Mouse (Mus musculus) mature B cell (primary cell): Measurements from ENCODE around the gene Chst5.

ENCODE experiments used
- in situ Hi-C: fragments of 300-500 bp; cut with MboI; formaldehyde crosslinking; loops from 2 replicates; pipeline ENCODE4 v1.14.3; 2019

Chst5 gene

DNA sequence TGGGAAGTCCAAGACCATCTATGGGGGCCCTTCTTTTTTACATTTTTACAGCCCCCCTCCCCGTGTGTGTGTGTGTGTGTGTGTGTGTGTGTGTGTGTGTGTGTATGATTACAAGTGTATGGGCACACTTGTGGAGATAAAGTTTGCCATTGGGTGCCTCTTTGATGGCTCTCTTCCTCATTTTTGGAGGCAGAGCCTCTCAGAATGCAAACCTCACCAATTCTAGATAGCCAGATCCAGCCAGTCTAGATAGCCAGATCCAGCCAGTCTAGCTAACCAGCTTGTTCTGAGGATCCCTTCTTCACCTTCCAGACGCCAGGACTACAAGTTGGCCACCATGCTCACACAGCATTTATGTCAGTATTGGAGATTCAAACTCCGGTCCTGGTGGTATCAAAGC is 39.0 kb downstream of the Chst5 start:
- in situ Hi-C loops: loop anchor here (25.0 kb wide), 1 partner anchor 1766 kb away; the partner anchor contains the start of genes Mon1b and Syce1l

DNA sequence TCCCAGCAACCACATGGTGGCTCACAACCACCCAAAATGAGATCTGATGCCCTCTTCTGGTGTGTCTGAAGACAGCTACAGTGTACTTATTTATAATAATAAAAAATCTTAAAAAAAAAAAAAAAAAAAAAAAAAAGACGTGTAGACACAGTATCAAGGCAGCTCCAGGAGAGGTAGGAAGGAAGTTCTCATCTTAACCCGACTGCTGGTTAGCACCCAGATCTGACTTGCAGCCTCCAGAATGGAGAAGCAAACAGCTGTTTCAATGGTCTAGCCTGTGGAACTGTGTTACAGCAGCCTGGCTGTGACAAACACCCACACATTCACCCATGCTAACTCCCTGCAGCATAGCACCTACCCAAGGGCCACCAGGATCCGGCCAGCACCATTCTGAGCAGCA is 39.9 kb downstream of the Chst5 start:
- in situ Hi-C loops: loop anchor here (25.0 kb wide), 1 partner anchor 1767 kb away; the partner anchor contains the start of genes Mon1b and Syce1l

DNA sequence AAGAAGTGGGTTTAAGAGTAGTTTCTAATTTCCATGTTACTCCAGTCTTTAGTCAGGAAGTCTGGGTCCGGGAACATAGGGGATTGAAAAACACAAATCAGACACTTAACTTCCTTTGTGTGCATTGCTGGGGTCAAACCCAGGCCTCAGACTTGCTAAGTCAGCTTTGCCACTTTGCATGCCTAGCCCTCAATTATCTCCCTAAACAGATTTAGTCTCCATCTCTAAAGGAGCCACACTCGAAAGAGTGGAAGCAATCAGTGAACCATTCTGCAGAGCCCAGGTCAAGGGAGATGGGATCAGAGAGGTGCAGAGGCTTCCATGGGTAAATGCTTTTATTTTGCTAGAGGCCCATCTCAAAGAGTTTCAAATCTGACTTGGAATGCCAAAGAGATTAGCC is 41.6 kb downstream of the Chst5 start:
- in situ Hi-C loops: loop anchor here (25.0 kb wide), 1 partner anchor 1769 kb away; the partner anchor contains the start of genes Mon1b and Syce1l

DNA sequence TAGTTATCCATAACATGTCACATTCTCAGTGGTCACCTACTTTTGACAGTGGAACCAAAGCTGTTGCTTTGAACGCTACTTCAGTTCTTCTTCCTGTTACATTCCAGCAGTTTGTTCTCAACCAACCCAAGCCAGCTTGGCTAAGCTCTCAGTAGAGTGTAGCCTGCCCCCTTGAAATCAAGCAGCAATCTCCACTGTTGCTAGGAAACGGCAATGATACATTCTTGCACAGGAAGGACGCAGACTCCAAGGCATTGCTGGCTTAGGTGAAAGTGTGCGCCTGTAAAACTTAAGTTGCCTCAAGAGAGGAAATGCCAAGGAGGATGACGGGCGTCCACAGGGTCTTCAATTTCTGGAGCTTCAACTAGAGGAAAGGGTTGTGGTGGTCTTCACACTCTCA is 44.4 kb downstream of the Chst5 start:
- in situ Hi-C loops: loop anchor here (25.0 kb wide), 1 partner anchor 1771 kb away; the partner anchor contains the start of genes Mon1b and Syce1l

DNA sequence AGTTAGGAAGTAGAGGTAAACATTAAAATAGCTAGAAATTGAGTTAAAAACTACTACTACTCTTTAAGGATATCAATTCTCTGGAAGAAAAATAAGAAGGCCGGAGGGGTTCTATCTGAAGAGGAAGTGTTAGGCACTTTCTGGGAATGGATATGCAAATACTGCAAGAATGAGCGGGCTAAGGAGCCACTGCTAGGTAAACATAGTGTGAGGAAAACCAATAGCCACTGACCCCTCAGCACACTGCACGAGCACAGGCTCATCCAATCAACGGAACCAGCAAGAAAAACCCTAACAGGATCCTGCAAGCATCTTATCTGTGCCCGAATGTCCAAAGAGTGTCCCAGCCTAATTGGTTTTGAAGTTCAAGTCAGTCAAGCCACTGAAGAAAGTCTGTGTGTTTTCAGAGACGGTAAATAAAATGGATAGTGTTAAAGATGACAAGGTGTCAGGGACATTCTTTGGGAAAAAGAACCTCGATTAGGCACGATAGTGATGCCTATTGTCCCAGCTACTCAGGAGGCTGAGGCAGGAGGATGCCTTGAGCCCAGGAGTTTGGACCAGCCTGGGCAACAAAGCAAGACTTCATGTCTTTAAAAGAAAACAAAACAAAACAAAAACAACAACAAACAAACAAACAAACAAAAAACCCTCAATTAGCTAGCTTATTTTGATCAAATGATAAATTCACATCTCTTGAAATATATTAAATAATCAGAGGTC is 45.0 kb downstream of the Chst5 start:
- in situ Hi-C loops: loop anchor here (25.0 kb wide), 1 partner anchor 1772 kb away; the partner anchor contains the start of genes Mon1b and Syce1l

DNA sequence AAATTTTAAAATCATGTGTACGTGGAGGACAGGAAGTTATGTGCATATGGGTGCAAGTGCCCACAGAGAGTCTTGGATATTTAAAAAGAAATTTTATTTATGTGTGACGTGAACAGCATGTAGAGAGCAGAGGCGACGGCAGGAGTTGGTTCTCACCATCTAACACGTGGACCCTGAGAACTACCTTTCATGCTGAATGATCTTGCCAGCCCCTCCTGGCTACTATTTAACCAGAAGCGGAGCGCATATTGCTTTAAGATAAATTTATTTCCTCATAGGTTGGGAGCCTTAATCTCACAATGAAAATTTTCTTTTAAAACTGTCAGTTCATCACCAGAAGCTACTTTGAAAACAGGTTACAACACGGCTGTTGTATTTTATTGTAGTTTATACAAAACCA is 45.6 kb downstream of the Chst5 start:
- in situ Hi-C loops: loop anchor here (25.0 kb wide), 1 partner anchor 1773 kb away; the partner anchor contains the start of genes Mon1b and Syce1l

DNA sequence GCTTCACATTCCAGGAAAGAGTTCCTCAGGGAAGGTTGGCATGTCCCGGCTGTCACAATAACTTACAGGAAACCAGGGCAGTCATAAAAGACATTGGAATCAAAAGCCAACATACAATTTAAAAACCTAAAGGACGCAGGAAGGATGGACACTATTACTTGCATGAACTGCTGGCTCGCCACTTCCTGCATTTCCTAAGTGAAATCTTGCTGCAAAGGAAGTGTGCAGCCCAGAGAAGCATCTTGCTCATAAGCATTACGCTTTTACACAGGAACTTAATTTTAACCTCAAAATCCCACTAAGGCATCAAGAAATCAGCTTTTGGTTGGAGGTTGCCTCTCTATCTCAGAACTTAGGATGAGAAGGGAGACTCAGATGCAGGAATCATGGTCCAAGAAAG is 47.0 kb downstream of the Chst5 start:
- in situ Hi-C loops: loop anchor here (25.0 kb wide), 1 partner anchor 1774 kb away; the partner anchor contains the start of genes Mon1b and Syce1l

DNA sequence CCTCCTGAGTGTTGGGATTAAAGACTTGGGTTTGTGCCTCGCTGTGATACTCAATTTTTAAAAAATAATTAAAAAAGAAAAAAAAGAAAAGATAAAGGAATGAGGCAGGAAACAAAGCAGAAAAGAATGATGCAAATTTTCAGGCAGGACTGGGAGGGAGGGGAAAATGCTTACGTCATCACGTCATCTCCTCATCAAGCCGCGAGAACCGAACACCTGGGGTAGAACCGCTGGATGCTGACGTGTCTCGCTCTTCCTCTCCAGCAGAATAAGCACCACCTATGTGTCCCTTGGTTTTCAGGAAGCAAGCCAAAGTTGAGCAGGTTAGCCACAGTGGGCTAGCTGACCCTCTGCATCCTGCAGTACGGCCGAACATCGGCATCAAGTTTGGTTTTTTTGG is 54.3 kb downstream of the Chst5 start:
- in situ Hi-C loops: loop anchor here (25.0 kb wide), 1 partner anchor 1781 kb away; the partner anchor contains the start of genes Mon1b and Syce1l

DNA sequence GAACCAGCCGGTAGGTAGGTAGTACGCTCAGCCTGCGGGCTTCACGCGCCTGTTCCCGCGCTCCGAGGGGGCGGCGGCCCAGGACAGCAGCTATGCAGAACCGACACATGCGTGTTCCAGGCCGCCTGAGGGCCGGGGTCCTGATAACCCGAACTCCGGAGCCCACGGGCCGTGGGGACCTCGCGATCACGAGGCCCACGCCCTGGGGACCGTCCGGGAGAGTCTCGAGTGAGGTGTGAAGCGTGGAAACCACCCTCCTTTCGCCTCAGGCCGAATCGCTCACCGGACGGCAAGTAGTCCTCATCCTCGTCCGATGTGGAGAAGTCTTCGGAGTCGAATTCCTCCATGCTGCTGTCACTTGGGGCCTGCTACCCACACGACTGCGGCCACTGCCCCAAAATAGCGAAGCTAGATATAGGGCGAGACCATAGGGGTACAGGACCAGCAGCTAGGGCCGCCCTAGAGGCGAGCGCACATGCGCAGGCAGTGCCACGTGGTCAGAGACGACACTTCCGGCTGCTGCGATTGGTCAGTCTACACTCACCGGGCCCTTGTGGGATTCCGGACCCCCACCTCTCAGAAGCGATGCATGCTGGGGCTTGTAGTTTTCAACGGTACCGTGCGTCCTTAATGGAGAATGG is 56.3 kb downstream of the Chst5 start, which contains the start of gene Cfdp1:
TSS of gene Cfdp1 (minus strand) at position 431 of the 641 bp plus-strand sequence.
- in situ Hi-C loops: loop anchor here (25.0 kb wide), 1 partner anchor 1783 kb away; the partner anchor contains the start of genes Mon1b and Syce1l

DNA sequence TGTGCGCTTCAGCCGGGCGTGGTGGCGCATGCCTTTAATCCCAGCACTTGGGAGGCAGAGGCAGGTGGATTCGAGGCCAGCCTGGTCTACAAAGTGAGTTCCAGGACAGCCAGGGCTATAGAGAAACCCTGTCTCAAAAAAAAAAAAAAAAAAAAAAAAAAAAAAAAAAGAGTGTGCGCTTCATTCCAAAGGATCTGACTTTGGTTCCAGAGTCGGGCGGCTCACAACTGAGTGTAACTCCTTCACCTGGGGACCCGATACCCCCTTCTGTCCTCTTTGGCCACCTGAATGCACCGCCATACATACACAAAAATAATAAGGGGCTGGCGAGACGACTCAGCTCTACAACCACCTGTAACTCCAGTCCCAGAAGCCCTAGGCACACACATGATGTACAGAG is 57.0 kb downstream of the Chst5 start:
- in situ Hi-C loops: loop anchor here (25.0 kb wide), 1 partner anchor 1784 kb away; the partner anchor contains the start of genes Mon1b and Syce1l

DNA sequence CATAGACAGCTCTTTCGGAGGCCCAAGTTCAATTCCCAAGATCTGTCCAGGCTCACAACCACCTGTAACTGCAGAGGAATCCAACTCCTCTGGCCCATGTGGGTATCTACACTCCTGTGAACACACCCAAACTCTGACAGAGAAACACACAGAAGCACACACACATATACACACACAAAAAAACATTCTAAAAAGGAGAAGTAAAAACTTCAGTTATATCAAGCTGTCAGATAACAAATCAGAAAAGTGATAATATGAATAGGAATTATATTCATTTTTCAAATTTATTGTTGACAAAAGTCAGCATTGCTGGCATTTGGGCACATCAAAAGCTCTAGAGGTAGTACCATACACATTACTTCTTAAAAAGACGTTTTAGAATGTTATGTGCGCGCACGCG is 63.5 kb downstream of the Chst5 start:
- in situ Hi-C loops: no loop called here
